Mouse (Mus musculus): ENCODE data around the gene Cda. TPM values are rescaled to one million over a fixed set of nuclear protein-coding genes. Genes with fewer than 3 reads are reported as not detected.
A peak's percentile ranks its signal among the peaks of the same experiment; 100 is the strongest.

Gene Cda
- total and polyA plus RNA-seq, 2 experiments from 2014 or later, result 9.6 to 12.2 TPM

DNA sequence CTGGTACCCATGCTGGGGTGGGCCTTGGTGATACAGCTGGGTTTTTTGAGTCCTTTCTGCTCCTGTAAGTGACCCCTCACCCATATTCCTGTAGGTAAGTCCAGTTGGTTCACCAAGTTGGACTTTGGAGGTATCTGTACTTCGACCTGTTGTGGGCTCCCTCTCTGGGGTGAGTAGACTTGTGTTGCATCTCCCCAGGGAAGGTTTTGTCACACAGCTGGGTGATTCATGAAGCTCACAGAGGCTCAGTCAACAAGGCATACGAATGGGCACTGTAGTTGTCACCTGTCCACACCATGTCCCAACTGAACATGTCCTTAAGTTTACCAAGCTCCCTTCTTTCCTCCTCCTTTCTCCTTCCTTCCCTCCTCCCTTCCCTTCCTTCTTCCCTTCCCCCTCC lies 1.2 kb downstream of the Cda start:
- Histone ChIP-seq H3K27ac (ENCODE audit: low read depth, low read length) (no peak overlapping the region), H3K9ac (replicated peaks; ENCODE audit: low read length, poor library complexity, severe bottlenecking) (no peak overlapping the region), H3K27me3 (ENCODE audit: insufficient read depth, low read length) (no peaks in the 10 kb centered on the region; the same call in 1 of the 2 replicates), H3K4me1 (ENCODE audit: insufficient read depth, low read length) (no peaks in the 10 kb centered on the region), H3K4me3 (ENCODE audit: low read depth, low read length) (no peak overlapping the region), H3K9me3 (ENCODE audit: low read length) (no peaks in the 10 kb centered on the region), H3K4me2 (ENCODE audit: low read depth, low read length, poor library complexity, severe bottlenecking) (no peak overlapping the region), H3K36me3 (ENCODE audit: insufficient read depth, low read length) (no peaks in the 10 kb centered on the region)
- ATAC-seq (ENCODE audit: low FRiP score) (no peak), DNase-seq (ENCODE audit: low spot score) (no peak)
- no peak for TF ChIP-seq CTCF (IDR thresholded peaks at IDR 0.05)
- 94% methylated on average over 2 of the region's 2 CpGs for WGBS

DNA sequence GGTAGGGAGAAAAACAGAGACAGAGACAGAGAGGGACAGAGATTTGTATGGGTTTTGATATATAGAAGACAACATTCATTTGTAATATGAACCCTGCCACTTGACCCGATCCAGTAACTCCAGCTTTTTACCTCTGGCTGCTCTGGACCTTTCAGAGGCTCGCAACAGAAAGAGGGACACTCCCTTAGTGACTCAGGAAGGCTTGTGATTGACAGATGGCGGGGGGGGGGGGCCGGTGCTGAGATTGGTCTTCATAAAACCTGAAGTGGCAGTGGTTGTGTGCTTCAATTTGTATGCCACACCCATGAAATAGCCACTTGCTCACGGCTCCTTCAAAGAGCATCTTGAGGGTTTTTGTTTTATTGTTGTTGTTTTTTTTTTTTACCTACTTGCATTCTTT lies 4.3 kb downstream of the Cda start:
- H3K9me3 ChIP-seq (ENCODE audit: low read length), result no peaks in the 10 kb centered on the region
- H3K9ac ChIP-seq (replicated peaks; ENCODE audit: low read length, poor library complexity, severe bottlenecking), result no peak overlapping the region
- H3K4me3 ChIP-seq (ENCODE audit: low read depth, low read length), result no peak overlapping the region
- ATAC-seq (ENCODE audit: low FRiP score) (no peak), DNase-seq (ENCODE audit: low spot score) (no peak)
- TF ChIP-seq CTCF (IDR thresholded peaks at IDR 0.05), result no peak
- H3K27ac ChIP-seq (ENCODE audit: low read depth, low read length), result no peak overlapping the region
- no peaks in the 10 kb centered on the region for H3K4me1 ChIP-seq (ENCODE audit: insufficient read depth, low read length)
- no peaks in the 10 kb centered on the region; the same call in 1 of the 2 replicates for H3K27me3 ChIP-seq (ENCODE audit: insufficient read depth, low read length)
- 69% methylated on average over 5 of the region's 5 CpGs for WGBS
- no peak overlapping the region for H3K4me2 ChIP-seq (ENCODE audit: low read depth, low read length, poor library complexity, severe bottlenecking)
- H3K36me3 ChIP-seq (ENCODE audit: insufficient read depth, low read length), result no peaks in the 10 kb centered on the region

GRCm38 (mm10) chr4:138362883-138363282 lies 4.9 kb downstream of the Cda start:
- no peaks in the 10 kb centered on the region for H3K9me3 ChIP-seq (ENCODE audit: low read length)
- WGBS, result 90% methylated on average over 7 of the region's 7 CpGs
- no peak for ATAC-seq (ENCODE audit: low FRiP score)

GRCm38 (mm10) chr4:138361370-138361821 lies 6.4 kb downstream of the Cda start:
- peak; percentile 69 for DNase-seq (ENCODE audit: low spot score)
- H3K27me3 ChIP-seq (ENCODE audit: insufficient read depth, low read length), result no peaks in the 10 kb centered on the region
- H3K9ac ChIP-seq (replicated peaks; ENCODE audit: low read length, poor library complexity, severe bottlenecking), result no peak overlapping the region
- 5% methylated on average over 11 of the region's 11 CpGs for WGBS
- peak overlapping the region; percentile 60; the same call in 1 of the 2 replicates for H3K27ac ChIP-seq (ENCODE audit: low read depth, low read length)
- H3K4me2 ChIP-seq (ENCODE audit: low read depth, low read length, poor library complexity, severe bottlenecking), result no peak overlapping the region; the same call in 1 of the 2 replicates
- TF ChIP-seq CTCF (IDR thresholded peaks at IDR 0.05), result no peak
- H3K4me1 ChIP-seq (ENCODE audit: insufficient read depth, low read length), result no peaks in the 10 kb centered on the region
- no peak for ATAC-seq (ENCODE audit: low FRiP score)
- no peaks in the 10 kb centered on the region for H3K36me3 ChIP-seq (ENCODE audit: insufficient read depth, low read length)
- H3K4me3 ChIP-seq (ENCODE audit: low read depth, low read length), result no peak overlapping the region
- no peaks in the 10 kb centered on the region for H3K9me3 ChIP-seq (ENCODE audit: low read length)

More at GRCm38 (mm10) chr4:138362883-138363282, 4.9 kb downstream of the Cda start:
- Histone ChIP-seq H3K9ac (replicated peaks; ENCODE audit: low read length, poor library complexity, severe bottlenecking) (no peak overlapping the region), H3K27ac (ENCODE audit: low read depth, low read length) (no peak overlapping the region), H3K4me1 (ENCODE audit: insufficient read depth, low read length) (no peaks in the 10 kb centered on the region), H3K27me3 (ENCODE audit: insufficient read depth, low read length) (no peaks in the 10 kb centered on the region; the same call in 1 of the 2 replicates), H3K4me3 (ENCODE audit: low read depth, low read length) (no peak overlapping the region), H3K36me3 (ENCODE audit: insufficient read depth, low read length) (no peaks in the 10 kb centered on the region), H3K4me2 (ENCODE audit: low read depth, low read length, poor library complexity, severe bottlenecking) (no peak overlapping the region)
- no peak for DNase-seq (ENCODE audit: low spot score)
- no peak for TF ChIP-seq CTCF (IDR thresholded peaks at IDR 0.05)

DNA sequence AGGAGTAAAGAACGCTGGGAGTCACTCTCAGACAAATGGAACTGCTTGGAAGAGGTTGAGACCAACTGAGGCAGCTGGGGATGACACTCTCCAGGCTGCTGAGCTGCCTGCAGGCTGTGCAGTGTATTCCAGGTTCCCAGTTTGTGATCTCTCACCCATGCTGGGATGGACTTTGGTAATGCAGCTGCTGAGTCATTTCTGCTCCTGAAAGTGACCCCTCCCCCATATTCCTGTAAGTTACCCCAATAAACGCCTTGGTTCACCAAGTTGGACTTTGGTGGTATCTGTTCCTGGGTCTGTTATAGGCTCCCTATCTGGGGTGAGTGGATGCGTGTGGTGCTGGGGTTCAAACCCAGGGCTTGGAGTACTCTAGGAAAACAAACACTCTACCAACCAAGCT lies 9.6 kb downstream of the Cda start:
- ATAC-seq (ENCODE audit: low FRiP score) (no peak), DNase-seq (ENCODE audit: low spot score) (no peak)
- no peak for TF ChIP-seq CTCF (IDR thresholded peaks at IDR 0.05)
- no peak overlapping the region for H3K4me2 ChIP-seq (ENCODE audit: low read depth, low read length, poor library complexity, severe bottlenecking)
- H3K9ac ChIP-seq (replicated peaks; ENCODE audit: low read length, poor library complexity, severe bottlenecking), result no peak overlapping the region
- no peaks in the 10 kb centered on the region for H3K9me3 ChIP-seq (ENCODE audit: low read length)
- H3K4me1 ChIP-seq (ENCODE audit: insufficient read depth, low read length), result no peaks in the 10 kb centered on the region
- H3K36me3 ChIP-seq (ENCODE audit: insufficient read depth, low read length), result no peaks in the 10 kb centered on the region
- WGBS, result 76% methylated on average over 3 of the region's 3 CpGs
- H3K4me3 ChIP-seq (ENCODE audit: low read depth, low read length), result no peak overlapping the region
- no peaks in the 10 kb centered on the region for H3K27me3 ChIP-seq (ENCODE audit: insufficient read depth, low read length)
- H3K27ac ChIP-seq (ENCODE audit: low read depth, low read length), result no peak overlapping the region

DNA sequence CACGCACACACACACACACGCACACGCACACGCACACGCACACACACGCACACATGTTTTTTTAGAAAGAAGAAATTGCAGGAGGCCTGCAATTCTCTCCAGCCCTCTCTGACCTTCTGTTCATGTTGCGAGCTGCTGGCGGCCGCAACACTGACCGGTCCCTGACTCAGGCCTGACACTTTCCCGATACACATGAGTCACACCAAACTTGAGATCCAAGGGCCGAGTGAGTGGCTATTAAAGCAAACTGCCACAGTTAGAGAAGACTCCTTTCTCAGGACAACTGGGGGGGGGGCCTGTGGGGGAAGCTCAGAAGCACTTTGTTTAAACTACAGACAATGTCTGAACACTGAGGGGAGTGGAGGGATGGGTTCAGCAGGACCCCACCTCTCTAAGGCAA lies 11.2 kb downstream of the Cda start:
- WGBS, result 94% methylated on average over 12 of the region's 12 CpGs
- DNase-seq (ENCODE audit: low spot score) (no peak), ATAC-seq (ENCODE audit: low FRiP score) (no peak)
- Histone ChIP-seq H3K27me3 (ENCODE audit: insufficient read depth, low read length) (no peaks in the 10 kb centered on the region), H3K27ac (ENCODE audit: low read depth, low read length) (no peak overlapping the region), H3K9ac (replicated peaks; ENCODE audit: low read length, poor library complexity, severe bottlenecking) (no peak overlapping the region), H3K4me1 (ENCODE audit: insufficient read depth, low read length) (no peaks in the 10 kb centered on the region), H3K9me3 (ENCODE audit: low read length) (no peaks in the 10 kb centered on the region), H3K4me2 (ENCODE audit: low read depth, low read length, poor library complexity, severe bottlenecking) (no peak overlapping the region), H3K36me3 (ENCODE audit: insufficient read depth, low read length) (no peaks in the 10 kb centered on the region), H3K4me3 (ENCODE audit: low read depth, low read length) (no peak overlapping the region)
- TF ChIP-seq CTCF (IDR thresholded peaks at IDR 0.05), result no peak
